Mouse (Mus musculus) liver, embryonic 13.5 days (tissue): ENCODE measurements around the gene Catsper4. TPM values are rescaled to one million over a fixed set of nuclear protein-coding genes. Genes with fewer than 3 reads are reported as not detected.
"Not testable (repeated sequence)": the region's sequence is repeated elsewhere in the genome, so short reads cannot be mapped to it uniquely, and the experiment has no call there.

Experiments
- ATAC-seq: fragments of 200-750 bp; cut with Nextera tagmentation; 2 replicates; pipeline ENCODE4 v1.8.0; 2017; ENCODE audit warnings: low read depth, mild to moderate bottlenecking, moderate number of reproducible peaks, moderate library complexity
- DNase-seq: peaks from one replicate; pipeline ENCODE4 v3.0.0; 2022
- H3K27ac ChIP-seq: fragments of 300-500 bp; sonication (generic); 2 replicates; pipeline ENCODE4 v1.5.1; 2015; ENCODE audit warnings: moderate library complexity, mild to moderate bottlenecking, inconsistent platforms
- H3K27me3 ChIP-seq: fragments of 300-500 bp; sonication (generic); 2 replicates; pipeline ENCODE4 v1.6.1; 2015; ENCODE audit warnings: mild to moderate bottlenecking, inconsistent platforms
- H3K36me3 ChIP-seq: fragments of 300-500 bp; sonication (generic); 2 replicates; pipeline ENCODE4 v1.6.1; 2015; ENCODE audit warnings: mild to moderate bottlenecking, inconsistent platforms
- H3K4me1 ChIP-seq: fragments of 300-500 bp; sonication (generic); replicated peaks from 2 replicates; pipeline ENCODE4 v1.6.1; 2015; ENCODE audit warnings: inconsistent platforms
- H3K4me2 ChIP-seq: fragments of 300-500 bp; sonication (generic); 2 replicates; pipeline ENCODE4 v1.6.1; 2015; ENCODE audit warnings: inconsistent platforms, mild to moderate bottlenecking, moderate library complexity
- H3K4me3 ChIP-seq: fragments of 300-500 bp; sonication (generic); replicated peaks from 2 replicates; pipeline ENCODE4 v1.5.1; 2015; ENCODE audit warnings: mild to moderate bottlenecking, inconsistent platforms
- H3K9ac ChIP-seq: fragments of 300-500 bp; sonication (generic); 2 replicates; pipeline ENCODE4 v1.6.1; 2015; ENCODE audit warnings: mild to moderate bottlenecking, inconsistent platforms
- H3K9me3 ChIP-seq: fragments of 300-500 bp; sonication (generic); replicated peaks from 2 replicates; pipeline ENCODE4 v1.6.1; 2016; ENCODE audit warnings: inconsistent platforms
- WGBS: fragments of 180-500 bp; shearing (Covaris S2); methylation state at CpG from one replicate; pipeline ENCODE4 v1.1.7; 2015; ENCODE audit not compliant: insufficient replicate concordance; 5-methylcytosine and 5-hydroxymethylcytosine counted together
- polyA plus RNA-seq: library from polyadenylated mRNA; unstranded; fragments of >200 nt; fragmentation: Nextera tagmentation; extraction: Ambion mirVana; gene quantifications from 2 replicates; pipeline ENCODE4 v1.2.1, GENCODE M21; 2015

Catsper4 gene
- polyA plus RNA-seq = not detected in 2 replicates

DNA sequence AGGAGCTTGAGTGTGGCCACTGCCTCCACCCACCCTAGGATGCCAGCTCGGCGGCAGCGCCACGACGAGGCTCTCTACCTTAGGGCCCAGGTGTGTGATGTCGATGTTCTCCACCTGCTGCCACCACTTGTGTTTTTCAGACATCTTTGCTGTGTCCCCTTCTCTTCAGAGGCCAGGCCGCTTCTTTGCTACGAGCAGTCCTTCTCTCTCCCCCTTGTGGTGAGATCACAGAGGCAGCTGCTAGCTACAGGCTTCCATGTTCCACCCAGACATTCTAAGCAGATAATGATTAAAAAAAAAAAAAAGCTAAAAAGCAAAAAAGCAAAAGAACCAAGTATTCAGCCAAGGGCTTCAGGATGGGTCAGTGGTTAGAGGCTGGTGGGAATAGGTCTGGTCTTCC, at the start of gene Catsper4:
TSS of gene Catsper4 (minus strand) at position 190 of the 400 bp plus-strand sequence.
- Histone ChIP-seq H3K27me3 (peaks cover 19% of the 10 kb centered on the region; the same call in 1 of the 2 replicates), H3K9ac (no peak within 1 kb of the TSS), H3K36me3 (no peaks in the 10 kb centered on the region), H3K4me3 (no peak within 1 kb of the TSS), H3K9me3 (no peaks in the 10 kb centered on the region), H3K4me1 (peaks cover 12% of the 10 kb centered on the region), H3K27ac (no peak within 1 kb of the TSS), H3K4me2 (no peak within 1 kb of the TSS)
- DNase-seq (no peak), ATAC-seq (no peak)
- 64% methylated on average over 8 of the region's 8 CpGs for WGBS

DNA sequence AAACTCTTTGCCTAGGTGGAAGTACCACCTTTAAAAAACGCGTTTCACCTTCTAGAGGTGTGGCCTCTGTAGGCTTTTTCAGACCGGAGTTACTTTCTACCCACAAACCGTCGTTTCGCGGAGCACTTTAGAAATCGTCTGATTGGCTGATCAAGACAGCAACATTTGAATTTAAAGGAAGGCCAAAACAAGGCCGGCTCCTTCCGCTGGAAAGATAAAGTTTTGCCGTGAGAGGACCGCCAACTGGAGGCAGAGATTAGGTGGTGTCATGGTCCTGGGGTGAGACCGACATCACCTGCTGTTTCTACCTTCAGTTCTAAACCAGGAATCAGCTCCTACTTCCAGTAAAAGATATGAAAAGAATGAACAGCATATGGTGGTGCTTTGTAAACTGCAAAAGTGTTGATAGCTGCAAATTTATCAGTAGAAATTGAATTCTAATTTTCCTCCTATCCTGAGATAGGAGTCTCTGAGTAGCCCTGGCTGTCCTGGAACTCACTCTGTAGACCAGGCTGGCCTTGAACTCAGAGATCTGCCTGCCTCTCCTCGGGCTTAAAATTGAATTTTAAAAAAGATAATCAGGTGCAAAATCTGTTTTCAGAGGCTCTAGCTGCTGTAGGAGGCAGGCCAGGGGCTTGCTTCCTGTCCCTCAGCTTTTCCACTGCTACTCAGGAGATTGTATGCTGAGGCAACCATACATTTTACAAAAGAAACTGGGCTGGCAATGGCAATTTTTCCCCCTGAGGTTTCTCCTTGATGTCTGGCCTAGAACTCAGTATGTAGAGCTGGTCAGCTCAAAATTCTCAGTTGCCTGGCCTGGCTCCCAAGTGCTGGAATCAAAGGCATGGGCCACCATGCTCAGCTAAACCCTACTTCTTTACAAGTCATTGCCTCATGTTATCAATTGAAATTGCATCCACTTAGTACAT, 46.5 kb upstream of the Catsper4 start:
- peaks cover 28% of the 10 kb centered on the region for H3K4me1 ChIP-seq
- H3K9me3 ChIP-seq = no peaks in the 10 kb centered on the region
- DNase-seq (peak; percentile 62), ATAC-seq (peak; percentile 94)
- peak overlapping the region; percentile 41 for H3K4me3 ChIP-seq
- no peaks in the 10 kb centered on the region for H3K27me3 ChIP-seq
- H3K4me2 ChIP-seq = peak overlapping the region; percentile 67
- WGBS = under 1% methylated on average over 14 of the region's 14 CpGs
- peak overlapping the region; percentile 92 for H3K27ac ChIP-seq
- peak overlapping the region; percentile 62 for H3K9ac ChIP-seq
- peaks cover 28% of the 10 kb centered on the region for H3K36me3 ChIP-seq

DNA sequence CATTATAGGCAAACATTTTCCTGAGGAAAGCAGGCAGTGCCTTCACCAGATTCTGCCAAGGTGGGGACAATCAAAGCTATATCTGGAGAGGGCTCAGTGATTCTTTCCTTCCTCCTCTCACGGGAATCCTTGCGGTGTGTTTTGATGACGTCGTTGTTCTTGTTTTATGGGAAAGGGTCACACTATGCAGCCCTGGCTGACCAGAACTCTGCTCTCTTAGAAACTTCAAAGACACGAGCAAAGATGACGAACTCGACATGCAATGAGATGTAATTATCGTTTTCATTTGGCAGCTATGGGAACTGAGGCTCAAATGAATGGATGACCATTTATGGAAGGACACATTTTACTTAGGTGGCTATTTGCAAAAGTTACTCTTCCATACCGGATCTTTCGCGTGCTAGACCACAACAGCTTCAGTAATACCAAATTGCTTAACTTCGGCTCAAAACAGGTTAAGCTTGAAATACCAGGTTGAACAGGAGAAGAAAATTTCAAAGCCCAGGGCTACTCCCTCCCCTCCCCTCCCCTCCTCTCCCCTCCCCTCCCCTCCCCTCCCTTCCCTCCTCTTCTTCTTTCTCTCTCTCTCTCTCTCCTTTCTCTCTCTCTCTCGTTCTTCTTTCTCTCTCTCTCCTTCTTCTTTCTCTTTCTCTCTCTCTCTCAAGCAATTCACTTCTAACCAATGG, 45.7 kb upstream of the Catsper4 start:
- Histone ChIP-seq H3K36me3 (peaks cover 21% of the 10 kb centered on the region), H3K4me2 (peak overlapping the region; percentile 67), H3K27me3 (no peaks in the 10 kb centered on the region), H3K9me3 (no peaks in the 10 kb centered on the region), H3K9ac (peak overlapping the region; percentile 62), H3K27ac (peak overlapping the region; percentile 92), H3K4me3 (peak overlapping the region; percentile 41), H3K4me1 (peaks cover 28% of the 10 kb centered on the region)
- 12% methylated on average over 12 of the region's 13 CpGs for WGBS
- DNase-seq (no peak), ATAC-seq (peak; percentile 50)

DNA sequence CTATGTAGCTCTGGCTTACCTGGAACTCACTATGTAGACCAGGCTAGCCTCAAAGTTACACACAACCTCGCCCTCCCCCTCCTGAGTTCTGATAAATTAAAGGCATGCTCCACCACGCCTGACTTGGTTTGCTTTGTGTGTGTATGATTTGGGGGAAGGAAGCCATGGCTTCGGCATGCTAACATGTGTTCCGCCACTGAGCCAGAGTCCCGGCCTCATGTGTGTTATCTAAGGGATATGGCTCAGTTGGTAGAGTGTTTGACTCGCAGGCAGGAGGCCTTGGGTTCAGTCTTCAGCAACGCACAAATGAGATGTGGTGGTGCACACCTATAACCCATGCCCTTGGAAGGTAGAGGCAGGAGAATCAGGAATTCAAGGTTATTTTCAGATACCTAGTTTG, 44.8 kb upstream of the Catsper4 start:
- H3K4me1 ChIP-seq = peaks cover 28% of the 10 kb centered on the region
- no peak overlapping the region for H3K4me3 ChIP-seq
- H3K36me3 ChIP-seq = peaks cover 13% of the 10 kb centered on the region
- no peak for ATAC-seq
- H3K9ac ChIP-seq = no peak overlapping the region
- no peak for DNase-seq
- no peaks in the 10 kb centered on the region for H3K9me3 ChIP-seq
- WGBS = 64% methylated on average over 7 of the region's 7 CpGs
- H3K27ac ChIP-seq = peak overlapping the region; percentile 29; the same call in 1 of the 2 replicates
- peak overlapping the region; percentile 67; the same call in 1 of the 2 replicates for H3K4me2 ChIP-seq
- H3K27me3 ChIP-seq = no peaks in the 10 kb centered on the region

DNA sequence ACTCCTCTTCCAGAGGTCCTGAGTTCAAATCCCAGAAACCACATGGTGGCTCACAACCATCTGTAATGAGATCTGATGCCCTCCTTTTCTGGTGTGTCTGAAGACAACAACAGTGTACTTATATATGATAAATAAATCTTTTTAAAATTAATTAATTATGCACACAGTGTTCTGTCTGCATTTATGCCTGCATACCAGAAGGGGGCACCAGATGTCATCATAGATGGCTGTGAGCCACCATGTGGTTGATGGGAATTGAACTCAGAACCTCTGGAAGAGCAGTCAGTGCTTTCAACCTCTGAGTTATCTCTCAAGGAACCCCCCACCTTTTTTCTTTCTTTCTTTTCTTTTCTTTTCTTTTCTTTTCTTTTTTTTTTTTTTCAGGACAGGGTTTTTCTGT, 42.4 kb upstream of the Catsper4 start:
- not testable (repeated sequence) for H3K9me3 ChIP-seq, H3K36me3 ChIP-seq, H3K27ac ChIP-seq, DNase-seq, ATAC-seq, H3K4me3 ChIP-seq, H3K27me3 ChIP-seq, H3K9ac ChIP-seq, H3K4me2 ChIP-seq
- peaks cover 27% of the 10 kb centered on the region for H3K4me1 ChIP-seq

DNA sequence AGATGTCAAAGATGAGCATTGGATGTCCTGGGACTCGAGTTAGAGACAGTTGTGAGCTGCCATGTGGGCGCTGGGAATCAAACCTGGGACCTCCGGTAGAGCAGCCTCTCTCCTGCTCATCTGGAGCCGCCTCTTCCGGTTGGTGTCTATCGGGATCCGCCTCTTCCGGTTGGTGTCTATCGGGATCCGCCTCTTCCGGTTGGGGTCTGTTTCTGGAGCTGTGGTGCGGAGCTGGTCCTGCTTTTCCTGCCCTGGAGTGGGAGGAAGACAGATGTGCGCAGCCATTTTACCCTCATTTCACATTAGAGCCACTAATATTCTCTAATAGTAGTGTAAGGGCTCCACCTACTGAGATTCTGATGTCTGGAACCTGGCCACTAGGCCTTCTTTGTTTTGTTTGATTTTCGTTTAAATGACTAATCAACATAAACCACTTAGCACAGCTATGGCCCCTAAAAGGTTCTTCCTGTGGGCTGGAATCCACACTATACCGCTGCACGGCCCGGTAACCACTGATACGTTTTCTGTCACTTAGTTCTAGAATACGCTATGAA, 41.0 kb upstream of the Catsper4 start:
- 72% methylated on average over 19 of the region's 19 CpGs for WGBS
- no peak overlapping the region for H3K4me3 ChIP-seq
- ATAC-seq = no peak
- H3K27ac ChIP-seq = no peak overlapping the region
- no peak overlapping the region for H3K4me2 ChIP-seq
- peaks cover 13% of the 10 kb centered on the region for H3K4me1 ChIP-seq
- H3K36me3 ChIP-seq = no peaks in the 10 kb centered on the region
- H3K9ac ChIP-seq = no peak overlapping the region
- no peak for DNase-seq
- no peaks in the 10 kb centered on the region for H3K9me3 ChIP-seq
- no peaks in the 10 kb centered on the region for H3K27me3 ChIP-seq

DNA sequence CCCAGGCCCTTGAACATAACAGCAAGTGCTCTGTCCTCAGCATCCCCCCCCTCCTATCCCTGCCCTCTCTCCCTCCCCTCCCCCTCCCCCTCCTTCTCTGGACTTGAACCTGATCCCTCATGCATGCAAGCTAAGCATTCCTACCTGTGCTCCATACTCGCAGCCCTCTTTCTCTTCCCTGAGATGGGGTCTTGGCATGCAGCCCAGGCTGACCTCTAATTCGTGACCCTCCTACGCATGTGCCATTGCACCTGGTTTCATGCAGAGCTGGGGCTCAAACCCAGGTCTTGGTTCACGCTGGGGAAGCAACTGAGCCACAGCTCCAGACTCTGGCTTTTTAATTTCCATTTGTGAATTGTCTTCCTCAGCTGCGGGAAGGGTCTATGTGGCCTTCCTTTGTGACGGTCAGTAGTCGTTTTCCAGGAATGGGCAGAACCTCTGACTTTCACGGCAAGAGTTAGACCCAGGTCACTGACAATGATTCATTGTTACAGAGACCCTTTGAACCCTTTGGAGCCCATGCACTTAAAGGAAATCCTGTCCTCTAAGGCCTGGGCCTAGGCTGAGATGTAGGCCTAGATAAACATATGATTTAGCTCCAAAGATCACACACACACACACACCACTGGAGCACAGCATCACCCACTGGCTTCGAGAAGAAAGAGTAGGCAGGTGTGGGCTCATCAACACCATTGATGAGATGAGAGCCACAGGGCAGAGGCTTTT, 38.8 kb upstream of the Catsper4 start:
- H3K4me1 ChIP-seq = no peaks in the 10 kb centered on the region
- H3K27me3 ChIP-seq = peaks cover 9% of the 10 kb centered on the region; the same call in 1 of the 2 replicates
- H3K36me3 ChIP-seq = no peaks in the 10 kb centered on the region
- ATAC-seq (no peak), DNase-seq (no peak)
- no peak overlapping the region for H3K4me3 ChIP-seq
- 51% methylated on average over 9 of the region's 9 CpGs for WGBS
- H3K9me3 ChIP-seq = no peaks in the 10 kb centered on the region
- no peak overlapping the region for H3K4me2 ChIP-seq
- no peak overlapping the region for H3K9ac ChIP-seq
- no peak overlapping the region for H3K27ac ChIP-seq

DNA sequence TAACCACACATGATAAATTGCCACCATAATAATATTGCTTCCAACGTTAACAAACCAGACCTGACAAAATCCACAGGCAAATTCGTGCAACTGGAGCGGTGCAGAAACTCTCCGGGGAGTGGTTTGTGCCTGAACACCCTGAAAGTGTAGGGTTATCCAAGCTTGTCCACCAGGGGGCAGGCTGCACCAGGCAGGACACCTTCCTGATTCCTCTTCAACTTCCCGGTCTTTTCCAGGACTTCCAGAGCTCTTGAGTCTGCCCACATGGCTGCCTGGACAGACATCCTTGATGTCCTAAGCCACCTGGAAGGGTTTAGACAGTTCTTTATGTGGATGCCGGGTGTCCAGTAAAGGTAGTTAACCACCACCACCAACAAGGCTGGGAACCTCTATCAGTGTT, 36.0 kb upstream of the Catsper4 start:
- Histone ChIP-seq H3K4me1 (peaks cover 5% of the 10 kb centered on the region), H3K27me3 (peaks cover 9% of the 10 kb centered on the region; the same call in 1 of the 2 replicates), H3K27ac (no peak overlapping the region), H3K36me3 (no peaks in the 10 kb centered on the region), H3K9ac (no peak overlapping the region), H3K4me3 (no peak overlapping the region), H3K4me2 (no peak overlapping the region), H3K9me3 (no peaks in the 10 kb centered on the region)
- DNase-seq = no peak
- 33% methylated on average over 6 of the region's 6 CpGs for WGBS
- ATAC-seq = no peak

DNA sequence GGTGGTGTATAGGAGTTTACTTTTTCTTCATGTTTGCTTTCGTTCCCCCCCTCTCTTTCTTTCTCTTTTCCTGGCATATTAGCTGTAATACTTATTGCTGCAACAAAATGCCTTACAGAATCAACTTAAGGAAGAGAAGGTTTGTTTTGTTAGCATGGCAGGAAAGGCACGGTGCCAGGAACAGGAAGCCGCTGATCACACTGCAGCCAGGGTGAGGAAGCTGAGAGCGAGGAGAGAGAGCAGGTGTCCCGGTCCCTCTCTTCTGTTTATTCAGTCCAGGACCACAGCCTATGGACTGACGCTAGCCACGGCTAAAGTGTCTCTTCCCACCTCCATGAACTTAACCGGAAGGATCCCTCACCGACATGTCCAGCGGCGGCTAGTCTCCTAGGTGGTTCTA, 31.2 kb upstream of the Catsper4 start:
- no peaks in the 10 kb centered on the region for H3K9me3 ChIP-seq
- no peak overlapping the region for H3K4me2 ChIP-seq
- 33% methylated on average over 11 of the region's 11 CpGs for WGBS
- no peak overlapping the region for H3K27ac ChIP-seq
- H3K27me3 ChIP-seq = peaks cover 49% of the 10 kb centered on the region
- no peaks in the 10 kb centered on the region for H3K36me3 ChIP-seq
- no peak overlapping the region for H3K9ac ChIP-seq
- DNase-seq = no peak
- ATAC-seq = no peak
- H3K4me3 ChIP-seq = no peak overlapping the region
- H3K4me1 ChIP-seq = peaks cover 48% of the 10 kb centered on the region

DNA sequence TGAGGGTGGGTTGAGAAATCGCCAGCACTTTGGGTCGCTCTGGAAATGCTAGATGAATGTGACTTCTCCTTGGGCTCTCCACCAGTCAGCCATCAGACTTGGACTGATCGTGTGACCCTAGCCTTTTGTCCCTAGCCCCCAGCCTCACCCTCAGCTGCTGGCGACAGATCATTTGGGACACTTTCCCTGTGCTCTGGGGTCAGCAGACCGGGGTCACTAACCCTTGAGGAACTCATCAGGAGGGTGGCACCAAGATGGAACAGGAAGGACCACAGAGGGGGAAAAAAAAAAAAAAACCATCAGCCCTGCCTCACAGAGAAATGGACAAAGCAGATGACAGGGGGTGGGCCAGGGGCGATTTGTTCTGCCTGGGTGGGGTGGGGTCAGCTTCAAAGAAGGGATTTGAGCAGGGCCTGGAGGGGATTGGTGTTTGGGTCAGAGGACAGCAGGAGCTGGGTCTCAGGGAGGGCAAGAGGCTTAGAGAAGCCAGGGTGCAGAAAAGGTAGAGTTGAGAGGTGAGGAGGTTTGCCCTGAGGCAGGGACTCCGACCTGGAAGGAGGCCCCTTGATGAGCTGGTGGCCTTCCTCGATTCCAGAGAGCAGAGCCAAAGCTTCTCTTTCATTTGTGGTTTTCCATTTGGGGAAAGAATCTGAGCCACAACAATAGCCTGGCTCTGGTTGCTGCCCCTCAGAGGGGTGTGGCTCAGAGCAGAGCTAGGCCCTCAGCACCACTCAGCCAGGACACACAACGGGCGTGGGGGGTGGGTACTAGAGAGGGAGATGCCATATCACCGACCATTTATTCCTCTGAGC, 30.2 kb upstream of the Catsper4 start:
- Histone ChIP-seq H3K27me3 (peaks cover 57% of the 10 kb centered on the region), H3K4me1 (peaks cover 53% of the 10 kb centered on the region)
- 30% methylated on average over 11 of the region's 11 CpGs for WGBS

More for the DNA sequence above, 30.2 kb upstream of the Catsper4 start:
- Histone ChIP-seq H3K9ac (no peak overlapping the region), H3K4me3 (no peak overlapping the region), H3K36me3 (no peaks in the 10 kb centered on the region), H3K9me3 (no peaks in the 10 kb centered on the region), H3K27ac (no peak overlapping the region), H3K4me2 (no peak overlapping the region)
- ATAC-seq (no peak), DNase-seq (no peak)
